Mouse (Mus musculus) duodenum, adult 2 months (tissue): ENCODE measurements around the gene Acat2. TPM values are rescaled to one million over a fixed set of nuclear protein-coding genes. Genes with fewer than 3 reads are reported as not detected.

Source experiments
- polyA plus RNA-seq: library from polyadenylated mRNA; depleted of rRNA; stranded (reverse); fragments of >200 nt; gene quantifications from 2 replicates; pipeline ENCODE4 v1.2.3, GENCODE M21; 2012; ENCODE audit warnings: low replicate concordance; rRNA removed

Gene Acat2
- polyA plus RNA-seq: 3.8 and 5.5 TPM in 2 replicates

GRCm38 (mm10) chr17:12960331-12960873 is at the start of gene Acat2:
Gene Acat2 (minus strand): TSS chr17:12960747.

GRCm38 (mm10) chr17:13006546-13006945 is 46.0 kb upstream of the Acat2 start, which contains the start of gene Sod2:
Gene Sod2 (plus strand): TSS chr17:13006846.

GRCm38 (mm10) chr17:12994069-12994468 is 33.5 kb upstream of the Acat2 start, which contains the start of gene Wtap:
Gene Wtap (minus strand): TSS chr17:12994169.

GRCm38 (mm10) chr17:12940151-12940805 is 20.3 kb downstream of the Acat2 start, which contains the start of gene Acat3:
Gene Acat3 (minus strand): TSS chr17:12940600.

GRCm38 (mm10) chr17:12915881-12916583 is 44.5 kb downstream of the Acat2 start, which contains the start of gene Mrpl18:
Gene Mrpl18 (minus strand): TSS chr17:12916345.

DNA sequence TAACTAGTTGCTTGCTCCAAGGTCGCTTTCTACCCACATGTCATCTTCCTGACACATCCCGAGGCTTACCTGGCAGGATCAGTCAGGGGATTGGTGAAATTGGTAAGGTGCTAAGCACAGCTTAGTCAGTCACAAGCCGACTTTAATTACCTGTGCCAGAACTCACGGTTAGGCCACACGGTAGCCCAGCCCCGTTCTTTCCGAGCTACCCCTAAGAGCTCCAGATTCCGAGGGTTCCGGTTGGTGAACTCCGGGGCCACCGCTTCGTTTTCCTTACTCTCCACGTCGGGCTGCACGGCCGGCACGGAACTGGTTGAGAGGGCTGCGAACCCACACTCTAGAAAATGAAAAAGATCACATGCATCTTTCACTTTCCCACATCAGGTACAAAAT is 45.1 kb downstream of the Acat2 start, which contains the start of gene Tcp1:
TSS of gene Tcp1 (plus strand) at position 214 of the 393 bp plus-strand sequence.

GRCm38 (mm10) chr17:12909361-12910280 is 50.9 kb downstream of the Acat2 start, which contains the start of gene Pnldc1:
Gene Pnldc1 (minus strand): TSS chr17:12910230.

Other genes starting within 250 kb of the Acat2 start
- 9.5 and 15.8 TPM in 2 replicates for gene Igf2r, start 191.1 kb downstream of the Acat2 start, polyA plus RNA-seq
- not detected in 2 replicates for gene Mas1, start 92.6 kb downstream of the Acat2 start, polyA plus RNA-seq
- not detected in 2 replicates for gene Mrgprh, start 84.7 kb downstream of the Acat2 start, polyA plus RNA-seq
- 0.58 and 0.60 TPM in 2 replicates for gene Pnldc1, start 50.5 kb downstream of the Acat2 start, polyA plus RNA-seq
- 13.8 and 17.2 TPM in 2 replicates for gene Tcp1, start 45.0 kb downstream of the Acat2 start, polyA plus RNA-seq
- gene Mrpl18, start 44.4 kb downstream of the Acat2 start, polyA plus RNA-seq: 22.1 and 31.4 TPM in 2 replicates
- 0.50 TPM in 1 of 2 replicates, not detected in the other for gene Acat3, start 20.1 kb downstream of the Acat2 start, polyA plus RNA-seq
- 10.2 and 10.7 TPM in 2 replicates for gene Wtap, start 33.4 kb upstream of the Acat2 start, polyA plus RNA-seq
- 383 and 394 TPM in 2 replicates for gene Sod2, start 46.1 kb upstream of the Acat2 start, polyA plus RNA-seq
- 0.75 TPM in 1 of 2 replicates, not detected in the other for gene Gpr31b, start 91.5 kb upstream of the Acat2 start, polyA plus RNA-seq
- gene Tcp10b, start 100.4 kb upstream of the Acat2 start, polyA plus RNA-seq: 0.08 TPM in 1 of 2 replicates, not detected in the other
- 1.1 and 5.7 TPM in 2 replicates for gene Unc93a, start 171.1 kb upstream of the Acat2 start, polyA plus RNA-seq